Mouse (Mus musculus) urinary bladder, postnatal 36 days (tissue): Measurements from ENCODE around the gene Relch.

Experiments
- DNase-seq, 2 experiments: peaks; one replicate each; pipeline ENCODE4 v3.0.0; 2022; ENCODE audit warnings: low spot score in 2 of 2, mixed read lengths in 1 of 2

Relch gene

GRCm38 (mm10) chr1:105795705-105796104 lies 132.0 kb downstream of the Relch start:
- DNase-seq = no peak

- DNase-seq = no peak
Observed at GRCm38 (mm10) chr1:105800570-105800969, 136.9 kb downstream of the Relch start.

- no peak for DNase-seq
Observed at GRCm38 (mm10) chr1:105801252-105801651, 137.6 kb downstream of the Relch start.

- no peak for DNase-seq
Observed at GRCm38 (mm10) chr1:105802941-105803340, 139.3 kb downstream of the Relch start.

- DNase-seq = no peak
Observed at GRCm38 (mm10) chr1:105804285-105804684, 140.6 kb downstream of the Relch start.
